Mouse (Mus musculus) lung, postnatal 0 days (tissue): ENCODE results near the gene Gm525.

Experiments used
- CTCF ChIP-seq: IDR thresholded peaks from 2 replicates; pipeline ENCODE4 v1.5.1; 2016; ENCODE audit warnings: antibody characterized with exemption, mild to moderate bottlenecking
- EP300 ChIP-seq: IDR thresholded peaks from 2 replicates; pipeline ENCODE4 v1.6.1; 2016; ENCODE audit warnings: antibody characterized with exemption, mild to moderate bottlenecking, control low read depth

- peak; percentile 77 for TF ChIP-seq CTCF
- TF ChIP-seq EP300: no peak
Measured at GRCm38 (mm10) chr11:89084601-89085000, 11.0 kb downstream of the Gm525 start.
